Mouse (Mus musculus) adrenal gland (tissue): ENCODE measurements around the gene Wdfy3.
"Not testable (repeated sequence)": the region's sequence is repeated elsewhere in the genome, so short reads cannot be mapped to it uniquely, and the experiment has no call there.

ENCODE experiments used
- intact Hi-C: fragments of 180-260 bp; cut with DNase I; formaldehyde crosslinking; loops from one replicate; pipeline ENCODE4 v1.15.1; 2025

Gene Wdfy3

DNA sequence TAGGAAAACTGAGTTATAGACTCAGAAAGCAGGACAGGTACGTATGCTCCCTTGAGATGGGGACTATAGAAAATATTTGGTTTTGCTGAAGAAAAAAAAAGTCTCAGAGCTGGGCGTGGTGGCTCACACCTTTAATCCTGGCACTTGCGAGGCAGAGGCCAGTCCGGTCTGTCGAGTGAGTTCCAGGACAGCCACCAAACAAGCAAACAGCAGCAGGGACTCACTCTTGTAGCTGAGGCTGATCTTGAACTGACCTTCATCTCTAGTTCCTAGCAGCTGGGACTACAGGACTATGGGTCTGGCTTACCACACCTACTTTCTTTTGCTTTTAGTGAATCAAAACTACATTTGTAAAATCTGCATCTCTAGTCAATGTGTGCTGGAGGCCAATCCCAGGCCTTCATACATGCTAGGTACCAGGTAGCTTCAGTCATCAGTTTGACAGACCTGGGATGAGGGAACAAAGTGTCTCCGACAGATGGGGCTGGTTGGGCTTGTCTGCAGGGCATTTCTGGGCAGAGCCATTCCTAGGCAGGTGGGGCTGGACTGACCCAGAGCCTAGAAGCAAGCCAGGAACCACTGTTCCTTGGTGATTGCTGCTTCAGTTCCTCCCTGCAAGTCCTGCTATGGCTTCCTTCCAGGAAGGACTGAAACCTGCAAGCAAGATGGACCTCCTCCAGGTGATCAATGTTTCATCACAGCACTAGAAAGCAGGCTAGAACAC is 63.3 kb downstream of the Wdfy3 start:
- intact Hi-C loops = no loop called here

DNA sequence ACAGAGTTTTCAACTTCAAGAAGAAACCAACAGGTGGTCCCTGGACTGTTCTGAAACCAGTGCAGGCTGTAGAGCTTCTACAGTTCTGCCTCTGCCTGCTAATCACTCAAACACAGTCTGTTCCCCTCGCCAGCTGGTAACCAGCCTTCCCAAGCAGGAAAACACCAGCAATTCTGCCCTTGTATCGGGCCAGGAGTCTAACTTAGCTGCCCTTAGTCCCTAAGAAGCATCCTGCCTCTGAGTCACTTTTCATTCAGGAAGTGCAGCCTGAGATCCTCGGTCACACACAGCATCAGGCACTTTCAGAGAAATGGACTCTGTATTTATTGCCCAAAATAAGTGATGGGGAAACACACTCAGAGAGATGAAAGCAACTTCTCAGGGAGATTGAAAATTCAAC is 66.3 kb downstream of the Wdfy3 start:
- intact Hi-C loops = loop anchor here (5.0 kb wide), 1 partner anchor 64 kb away; the partner anchor contains the start of gene Wdfy3

DNA sequence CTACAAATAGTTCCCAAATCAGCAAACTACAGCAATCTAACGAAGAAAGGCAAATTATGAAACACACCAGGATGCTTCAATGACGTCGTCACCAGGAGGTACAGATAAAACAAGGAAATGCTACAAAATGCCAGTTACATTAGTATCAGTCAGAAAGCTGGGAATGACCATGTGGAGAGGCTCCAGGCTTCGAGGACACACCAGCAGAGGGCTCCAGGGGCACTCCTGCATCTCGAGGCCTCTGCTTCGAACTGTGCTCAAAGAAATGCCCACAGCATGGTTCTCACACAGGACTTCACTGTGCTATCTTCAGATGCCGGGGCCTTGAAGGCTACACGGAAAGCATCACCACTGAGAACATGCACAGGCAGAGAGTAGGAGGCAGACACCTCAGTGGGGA is 68.7 kb downstream of the Wdfy3 start:
- intact Hi-C loops = loop anchor here (5.0 kb wide), 1 partner anchor 66 kb away; the partner anchor contains the start of gene Wdfy3

DNA sequence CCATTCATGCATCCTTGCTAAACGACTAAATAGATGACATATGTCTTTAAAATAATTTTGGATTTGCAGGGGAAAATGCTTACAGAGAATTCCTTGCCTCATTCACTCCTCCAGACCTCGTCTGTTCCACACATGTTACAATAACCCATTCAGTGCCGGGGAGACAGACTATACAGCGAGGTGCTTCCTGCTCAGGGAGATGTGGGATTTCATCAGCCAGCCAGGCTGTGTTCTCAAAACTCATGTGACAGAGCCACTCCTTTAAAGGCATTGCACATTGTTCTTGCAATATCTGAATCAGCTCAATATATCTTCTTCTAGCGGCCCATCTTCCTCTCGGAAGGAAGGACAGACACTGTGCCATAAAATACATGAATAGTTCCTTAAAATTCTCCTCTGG is 70.8 kb downstream of the Wdfy3 start:
- intact Hi-C loops = no loop called here

DNA sequence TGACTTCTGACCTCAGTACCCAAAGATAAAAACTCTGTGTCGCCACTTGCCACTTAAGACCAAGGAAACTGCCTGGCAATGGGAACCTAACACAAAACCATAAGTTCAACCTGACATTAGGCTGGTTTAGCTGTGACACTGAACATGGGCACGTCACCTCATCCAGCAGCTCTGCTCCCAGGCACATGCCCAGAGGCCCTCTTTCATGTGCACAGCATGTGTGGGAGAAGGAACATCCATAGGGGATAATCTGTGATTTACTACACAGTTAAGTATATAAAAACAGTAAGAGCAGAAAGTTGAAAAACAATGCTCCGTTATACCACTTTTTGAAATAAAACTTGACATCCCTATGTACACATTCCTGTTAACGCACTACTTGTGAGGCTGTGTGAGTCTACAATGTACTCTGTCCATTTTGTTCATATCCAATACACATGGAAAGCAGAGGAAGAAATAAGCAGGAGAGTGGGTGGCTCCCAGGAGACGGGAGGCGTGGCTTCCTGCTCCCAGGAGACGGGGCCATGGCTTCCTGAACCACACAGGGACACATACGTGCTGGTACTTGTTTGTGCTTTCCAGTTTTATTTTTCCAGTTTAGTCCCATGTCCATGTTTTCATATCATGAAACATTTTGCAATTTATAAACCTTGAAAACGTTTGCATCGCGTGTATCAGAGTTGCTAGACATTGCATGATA is 73.5 kb downstream of the Wdfy3 start:
- intact Hi-C loops = no loop called here

DNA sequence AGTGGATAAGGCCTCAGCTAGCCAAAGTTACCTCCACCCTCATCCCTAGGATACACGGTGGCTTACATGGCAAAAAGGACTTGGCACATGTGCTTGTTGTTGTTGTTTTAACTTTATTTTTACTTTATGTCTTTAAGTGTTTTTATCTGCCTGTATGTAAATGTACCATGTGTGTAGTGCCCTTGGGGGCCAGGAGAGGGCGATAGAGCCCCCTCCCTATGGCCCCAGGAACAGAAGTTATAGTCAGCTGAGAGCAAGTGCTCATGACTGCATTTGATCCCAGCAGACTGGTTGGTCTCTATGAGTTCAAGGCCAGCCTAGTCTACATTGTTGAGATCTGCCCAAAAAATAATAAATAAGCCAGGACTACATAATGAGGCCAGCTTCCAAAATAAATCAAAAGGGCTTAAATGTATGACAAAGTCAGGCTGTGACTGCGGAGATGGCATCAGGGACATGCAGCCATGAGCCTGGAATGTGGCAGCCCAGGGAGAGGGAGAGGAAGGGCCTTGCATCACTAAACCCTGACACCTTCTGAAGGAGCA is 74.2 kb downstream of the Wdfy3 start:
- intact Hi-C loops = no loop called here

DNA sequence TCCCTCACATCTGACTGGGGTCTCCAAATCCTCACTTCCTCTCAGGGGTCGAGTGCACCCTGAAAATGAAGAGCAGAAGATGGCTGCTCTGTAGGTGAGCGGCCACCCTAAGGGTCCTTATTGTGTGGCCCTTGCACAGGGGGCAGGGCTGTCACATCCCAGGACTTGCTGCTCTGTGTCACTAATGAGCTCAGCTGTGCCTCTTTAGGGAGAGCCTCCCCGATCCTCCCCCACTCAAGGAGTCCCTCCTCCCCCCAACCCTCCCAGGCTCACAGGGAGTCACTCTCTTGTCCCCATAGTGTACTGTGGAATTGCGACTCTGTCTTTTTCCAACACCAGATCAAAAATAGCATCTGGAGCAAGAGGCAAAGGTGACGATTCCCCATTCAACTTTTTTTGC is 75.7 kb downstream of the Wdfy3 start:
- intact Hi-C loops = no loop called here

DNA sequence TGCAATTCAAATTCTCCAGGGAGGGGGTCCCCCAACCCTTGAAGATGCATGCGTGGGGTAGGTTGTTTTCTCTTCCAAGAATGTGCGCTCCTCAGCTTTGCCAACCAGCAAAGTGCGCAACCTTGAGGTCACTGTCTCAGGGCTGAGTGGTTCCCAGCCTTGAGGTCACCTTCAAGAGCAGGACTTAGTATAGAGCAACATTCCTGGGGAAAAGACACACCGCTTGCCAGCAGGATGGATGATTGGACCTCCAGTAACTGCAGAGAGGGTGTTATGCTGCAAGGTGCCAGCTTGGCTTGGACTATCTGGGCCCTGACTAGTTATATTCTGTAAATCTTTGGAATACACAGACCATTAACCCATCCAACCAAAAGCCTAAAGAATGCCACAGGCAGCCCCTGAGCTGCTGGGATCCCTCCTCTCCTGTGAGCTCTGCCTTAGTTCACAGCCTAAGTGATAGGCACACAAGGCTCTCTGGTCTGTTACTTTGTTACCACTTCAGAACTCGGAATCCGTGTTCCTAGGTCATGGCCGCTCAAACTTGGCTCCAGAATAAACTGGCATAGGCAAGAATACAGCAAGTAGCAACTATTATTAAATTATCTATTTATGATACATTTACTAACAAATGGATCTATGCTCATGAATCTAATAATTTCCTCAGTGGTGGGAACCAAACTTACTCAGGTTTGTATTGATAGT is 76.6 kb downstream of the Wdfy3 start:
- intact Hi-C loops = no loop called here

DNA sequence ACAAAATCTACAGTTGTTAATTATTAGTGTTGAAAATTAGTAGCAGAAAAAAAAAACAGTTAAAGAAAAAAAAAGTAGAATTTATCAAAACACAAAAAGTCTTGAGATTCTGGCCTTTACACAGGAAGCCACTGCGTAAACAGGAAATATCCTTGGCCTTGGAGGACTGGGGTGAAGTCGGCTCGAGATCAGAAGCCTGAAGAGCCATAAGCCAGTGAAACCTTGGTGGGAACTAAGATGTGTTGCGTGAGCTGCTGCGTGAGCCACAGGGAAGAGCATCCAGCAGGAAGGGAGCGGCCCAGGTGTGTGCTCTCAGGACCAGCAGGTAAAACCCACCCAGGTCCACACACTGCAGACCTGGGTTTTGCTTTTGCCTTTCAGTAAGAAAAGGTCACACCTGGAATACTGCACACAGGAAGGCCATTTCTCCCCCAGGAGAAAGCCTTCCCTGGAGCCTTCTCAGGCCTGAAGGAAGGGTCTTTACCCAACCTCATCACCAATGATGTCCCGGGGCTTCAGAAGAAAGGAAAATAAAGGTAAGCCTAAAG is 79.3 kb downstream of the Wdfy3 start:
- intact Hi-C loops = no loop called here

DNA sequence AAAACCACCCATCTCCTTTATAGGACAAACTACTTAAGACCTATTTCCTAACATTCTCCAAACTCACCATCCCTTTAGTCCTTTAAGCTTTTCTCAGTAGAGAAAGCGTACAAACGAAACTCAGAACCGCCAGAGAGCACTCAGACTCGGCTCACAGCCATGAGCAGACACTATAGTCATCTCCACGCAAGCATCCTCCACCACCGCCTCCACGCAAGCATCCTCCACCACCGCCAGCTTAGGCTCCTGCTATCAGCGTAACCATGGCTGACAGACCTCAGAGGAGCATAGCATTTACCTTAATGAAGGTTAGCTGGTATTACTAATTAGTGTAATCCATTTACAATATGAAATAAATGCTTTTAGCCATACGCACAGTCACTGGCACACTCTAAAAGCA is 81.2 kb downstream of the Wdfy3 start:
- intact Hi-C loops = no loop called here

DNA sequence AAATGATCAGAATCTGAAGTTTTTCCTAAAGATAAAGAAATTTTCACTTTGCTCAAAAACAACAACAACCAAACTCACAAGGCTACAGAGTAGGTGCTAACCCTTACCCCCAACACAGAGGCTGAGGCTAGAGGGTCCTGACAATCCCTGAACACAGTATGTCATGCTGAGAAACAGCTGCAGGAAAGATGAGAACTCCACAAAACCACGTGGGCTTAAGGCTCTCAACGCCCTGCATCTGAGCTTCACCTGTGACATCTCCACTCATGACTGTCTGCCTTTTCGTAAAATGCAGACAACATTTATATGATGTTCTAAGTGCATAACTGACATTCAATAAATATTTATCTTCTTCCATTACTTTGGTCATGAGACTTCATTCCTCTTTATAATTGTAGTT is 83.0 kb downstream of the Wdfy3 start:
- intact Hi-C loops = no loop called here

DNA sequence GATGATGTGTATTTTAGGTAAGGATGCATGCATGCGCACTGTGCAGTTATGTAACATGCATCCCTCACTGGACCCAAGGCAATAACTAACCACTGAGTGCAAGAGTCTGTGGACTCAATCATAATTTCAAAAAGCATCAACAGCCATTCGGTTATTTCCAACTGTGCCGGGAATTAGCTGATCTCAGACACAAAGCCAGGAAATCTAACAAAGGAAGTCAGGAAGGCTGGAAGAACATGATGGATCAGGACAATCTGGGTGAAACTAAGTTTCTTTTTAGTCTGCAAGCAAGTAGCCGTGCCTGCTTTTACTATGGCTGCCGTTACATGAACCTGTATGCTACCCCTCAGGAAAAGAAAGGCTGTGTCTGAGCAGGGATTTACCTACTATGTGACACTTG is 87.5 kb downstream of the Wdfy3 start:
- intact Hi-C loops = no loop called here

DNA sequence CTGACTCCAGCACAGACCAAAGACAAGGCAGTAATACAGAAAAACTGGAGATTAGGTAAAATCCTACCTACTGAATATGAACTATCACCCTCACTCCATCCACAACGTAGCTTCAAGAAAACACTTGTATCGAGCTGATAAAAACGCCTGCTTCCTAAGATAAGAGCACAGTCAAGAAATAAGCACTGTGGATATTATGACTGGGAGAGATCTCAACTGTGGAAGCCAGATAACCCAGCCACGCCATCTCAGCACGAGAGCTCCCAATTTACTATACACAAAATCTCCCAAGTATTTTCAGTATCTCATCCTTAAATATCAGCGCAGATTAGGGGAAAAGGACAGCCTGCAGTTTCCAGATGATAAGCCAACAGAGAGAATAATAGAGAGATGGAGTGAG is 90.1 kb downstream of the Wdfy3 start:
- intact Hi-C loops = no loop called here

DNA sequence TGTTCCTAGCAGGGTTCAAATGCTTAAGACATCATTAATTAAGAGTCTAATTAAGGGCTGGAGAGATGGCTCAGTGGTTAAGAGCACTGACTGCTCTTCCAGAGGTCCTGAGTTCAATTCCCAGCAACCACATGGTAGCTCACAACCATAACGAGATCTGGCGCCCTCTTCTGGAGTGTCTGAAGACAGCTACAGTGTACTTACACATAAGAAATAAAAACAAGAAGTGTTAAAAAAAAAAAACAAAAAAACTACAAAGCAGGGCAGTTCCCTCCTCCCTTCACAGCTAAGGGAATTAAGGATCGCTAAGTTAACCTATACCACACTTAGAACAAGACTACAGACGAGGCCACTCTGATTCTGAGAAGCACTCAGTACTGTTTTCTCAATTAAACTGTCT is 97.1 kb downstream of the Wdfy3 start:
- intact Hi-C loops = not testable (repeated sequence)

DNA sequence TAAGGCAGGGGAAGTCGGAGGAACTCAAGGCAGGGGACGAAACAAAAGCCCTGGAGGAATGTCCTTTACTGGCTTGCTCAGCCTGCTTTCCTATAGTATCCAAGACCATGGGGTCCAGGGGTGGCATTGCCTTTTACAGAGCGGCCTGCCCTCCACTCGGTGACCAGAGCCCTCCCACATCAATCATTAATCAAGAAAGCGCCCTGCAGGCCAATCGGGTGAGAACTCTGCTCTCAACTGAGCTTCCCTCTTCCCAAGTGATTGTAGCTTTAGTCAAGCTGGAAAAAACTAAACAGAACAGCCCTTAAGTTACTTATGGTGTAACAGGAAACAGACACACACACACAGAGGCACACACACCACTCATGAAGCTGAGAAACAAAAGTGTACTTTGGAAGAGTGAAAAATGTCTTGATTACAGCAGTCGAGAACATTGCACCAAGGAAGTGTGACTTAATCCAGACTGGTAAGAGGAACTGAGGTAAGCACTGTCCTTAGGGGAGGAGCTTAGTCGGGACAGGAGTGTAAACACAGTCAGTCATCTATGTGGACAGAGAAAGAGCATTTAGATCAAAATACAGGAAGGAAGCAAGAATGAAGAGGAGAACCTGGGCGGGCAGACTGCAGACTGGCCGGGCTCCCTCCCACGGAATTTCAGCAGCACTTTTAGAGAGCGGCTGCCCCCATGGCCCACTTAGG is 101.4 kb downstream of the Wdfy3 start:
- intact Hi-C loops = no loop called here

DNA sequence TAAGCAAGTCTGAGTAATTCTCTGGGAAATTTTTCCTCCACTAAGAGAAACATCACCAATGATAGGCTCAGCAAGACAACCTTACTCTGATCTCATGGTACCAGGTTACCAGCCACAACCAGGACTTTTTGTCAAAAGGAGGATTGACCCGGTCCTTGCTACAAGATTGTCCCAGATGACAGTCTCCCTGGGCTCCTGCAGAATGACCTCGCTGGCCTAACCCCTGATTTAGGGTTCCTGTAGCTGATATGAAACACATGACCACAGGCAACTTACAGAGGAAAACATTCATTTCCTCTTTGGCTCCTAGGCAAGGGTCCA is 101.9 kb downstream of the Wdfy3 start:
- intact Hi-C loops = no loop called here

DNA sequence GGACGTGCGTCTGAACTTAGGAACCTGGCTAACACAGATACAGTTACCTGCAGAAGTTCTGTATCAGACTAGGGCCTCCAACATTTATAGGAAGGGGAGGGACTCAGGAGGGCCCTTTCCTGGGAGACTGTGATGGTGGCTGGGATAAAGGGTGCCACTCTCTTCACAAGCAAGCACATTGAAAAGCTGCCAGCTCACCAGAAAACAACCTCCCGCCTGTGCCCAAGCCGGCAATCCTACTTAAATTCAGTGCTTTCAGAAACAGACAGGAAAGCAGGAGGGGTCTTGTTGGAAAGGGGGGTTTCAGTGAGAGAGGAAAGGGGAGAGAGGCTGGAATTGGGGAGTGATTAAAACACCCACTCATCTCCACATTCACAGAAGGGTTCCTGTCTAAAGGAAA is 106.9 kb downstream of the Wdfy3 start:
- intact Hi-C loops = no loop called here

DNA sequence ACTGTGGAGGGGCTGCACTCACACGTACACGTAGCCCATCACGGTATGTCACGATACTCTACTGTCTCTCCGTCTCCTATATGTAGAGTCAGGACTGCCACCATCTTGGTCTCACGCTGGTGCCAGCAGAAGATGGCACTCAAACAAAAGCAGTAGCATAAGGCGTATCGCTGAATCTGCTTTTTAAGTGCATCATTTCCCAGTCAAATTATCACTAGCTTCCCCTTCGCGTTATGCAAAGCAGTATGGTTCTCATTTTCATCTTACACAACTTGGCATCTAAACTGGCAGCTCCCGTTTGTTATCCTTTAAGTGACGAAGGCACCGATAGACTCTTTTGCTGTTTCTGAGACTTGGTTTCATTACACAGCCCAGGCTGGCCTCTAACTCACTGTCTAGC is 110.4 kb downstream of the Wdfy3 start:
- intact Hi-C loops = no loop called here

DNA sequence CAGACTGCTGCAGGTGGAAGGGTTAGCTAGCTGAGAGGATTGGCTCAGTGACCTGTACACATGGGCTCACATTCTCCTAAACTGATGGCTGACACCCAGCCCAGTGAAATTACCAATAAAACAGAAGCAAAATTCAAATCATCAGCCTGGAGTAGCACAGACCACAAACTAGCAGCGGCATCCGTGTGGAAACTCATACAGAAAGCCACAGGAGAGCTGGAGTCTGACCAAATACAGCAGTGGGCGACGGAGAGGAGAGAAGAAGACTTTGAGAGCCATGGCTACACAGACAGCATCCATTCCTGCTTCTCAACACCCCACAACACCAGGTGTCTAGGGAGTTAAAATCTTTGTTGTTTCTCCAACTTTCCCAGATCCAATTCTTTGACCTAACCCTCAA is 110.8 kb downstream of the Wdfy3 start:
- intact Hi-C loops = no loop called here

DNA sequence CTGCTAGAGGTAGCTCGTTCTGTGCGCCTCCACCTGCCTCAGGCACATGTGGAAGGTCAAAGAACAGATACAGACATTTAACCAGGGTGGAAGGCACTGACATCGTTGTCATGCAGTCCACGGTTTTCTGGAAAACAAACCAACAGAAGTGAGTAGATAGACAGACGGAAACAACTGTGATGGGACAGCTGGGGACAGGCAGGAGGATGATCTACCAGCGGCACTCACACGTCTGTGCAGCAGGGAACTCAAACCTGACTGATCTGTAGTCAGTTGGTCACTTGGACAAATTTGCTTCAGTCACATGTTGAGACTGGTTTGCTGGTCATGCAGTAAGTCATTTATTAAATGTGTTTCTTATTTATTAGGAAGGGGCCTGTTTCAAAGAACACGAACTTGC is 112.3 kb downstream of the Wdfy3 start:
- intact Hi-C loops = no loop called here
